Mouse (Mus musculus): Measurements from ENCODE around the gene Gm960.

The Gm960 gene

GRCm38 (mm10) chr19:4698205-4698677 lies at the start of gene Gm960:
Gm960 (minus strand) TSS chr19:4698668.
- DNase-seq, result peak; percentile 72

DNA sequence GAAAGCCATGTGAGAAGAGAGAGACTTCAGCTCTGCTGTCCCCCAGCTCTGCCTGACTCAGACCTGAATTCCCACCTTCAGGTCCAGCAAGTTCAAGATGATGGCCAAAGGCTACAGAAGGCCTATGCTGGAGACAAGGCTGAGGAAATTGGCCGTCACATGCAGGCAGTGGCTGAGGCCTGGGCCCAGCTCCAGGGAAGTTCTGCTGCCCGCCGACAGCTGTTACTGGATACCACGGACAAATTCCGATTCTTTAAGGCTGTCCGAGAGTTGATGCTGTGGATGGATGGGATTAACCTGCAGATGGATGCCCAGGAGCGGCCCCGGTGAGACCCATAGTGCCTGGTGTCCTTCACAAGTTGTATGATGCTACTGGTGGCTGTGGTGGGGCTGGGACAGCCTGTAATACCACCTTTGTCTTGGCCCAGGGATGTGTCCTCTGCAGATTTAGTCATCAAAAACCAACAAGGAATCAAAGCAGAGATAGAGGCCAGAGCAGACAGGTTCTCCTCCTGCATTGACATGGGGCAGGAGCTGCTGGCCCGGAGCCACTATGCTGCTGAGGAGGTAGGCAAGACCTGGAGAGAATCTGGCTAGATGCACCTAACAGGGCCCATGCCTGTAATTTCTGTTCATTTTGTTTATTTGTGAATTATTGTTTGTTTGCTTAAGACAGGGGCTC lies 49.3 kb upstream of the Gm960 start:
- DNase-seq, result no peak

DNA sequence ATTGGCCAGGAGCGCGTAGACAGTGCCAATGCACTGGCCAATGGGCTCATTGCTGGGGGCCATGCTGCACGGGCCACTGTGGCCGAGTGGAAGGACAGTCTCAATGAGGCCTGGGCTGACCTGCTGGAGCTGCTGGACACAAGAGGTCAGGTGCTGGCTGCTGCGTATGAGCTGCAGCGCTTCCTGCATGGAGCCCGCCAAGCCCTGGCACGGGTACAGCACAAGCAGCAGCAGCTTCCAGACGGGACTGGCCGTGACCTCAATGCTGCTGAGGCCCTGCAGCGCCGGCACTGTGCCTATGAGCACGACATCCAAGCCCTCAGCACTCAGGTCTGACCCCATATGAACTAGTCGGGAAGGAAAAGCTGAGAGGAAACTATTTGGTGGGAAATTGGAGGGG lies 48.1 kb upstream of the Gm960 start:
- DNase-seq, result peak in 1 of 2 experiments; percentile 54

GRCm38 (mm10) chr19:4745681-4746080 lies 47.2 kb upstream of the Gm960 start:
- no peak for DNase-seq

DNA sequence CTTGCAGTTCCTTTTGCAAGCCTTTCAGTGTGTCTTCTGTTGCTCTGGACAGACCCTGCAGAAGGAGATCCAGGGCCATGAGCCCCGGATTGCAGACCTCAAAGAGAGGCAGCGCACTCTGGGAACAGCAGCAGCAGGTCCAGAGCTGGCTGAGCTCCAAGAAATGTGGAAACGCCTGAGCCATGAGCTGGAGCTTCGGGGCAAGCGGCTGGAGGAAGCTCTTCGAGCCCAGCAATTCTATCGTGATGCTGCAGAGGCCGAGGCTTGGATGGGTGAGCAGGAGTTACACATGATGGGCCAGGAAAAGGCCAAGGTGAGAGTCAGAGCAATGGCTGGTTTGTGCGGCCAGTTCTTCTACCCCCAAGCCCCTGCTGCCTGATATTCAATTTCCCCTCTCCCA lies 46.6 kb upstream of the Gm960 start:
- DNase-seq, result peak in 1 of 2 experiments; percentile 28

DNA sequence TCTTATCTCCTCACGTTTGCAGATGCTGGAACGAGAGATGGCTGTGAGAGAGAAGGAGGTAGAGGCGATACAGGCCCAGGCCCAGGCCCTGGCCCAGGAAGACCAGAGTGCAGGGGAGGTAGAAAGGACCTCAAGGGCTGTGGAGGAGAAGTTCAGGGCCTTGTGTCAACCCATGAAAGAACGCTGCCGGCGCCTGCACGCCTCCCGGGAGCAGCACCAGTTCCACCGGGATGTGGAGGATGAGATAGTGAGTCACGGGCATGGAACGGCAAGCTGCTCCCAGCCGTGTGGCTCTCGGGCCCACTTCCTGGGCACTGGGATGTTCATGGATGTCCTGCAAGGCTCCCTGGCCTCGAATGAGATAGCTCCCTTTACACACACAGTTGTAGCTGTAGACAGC lies 45.6 kb upstream of the Gm960 start:
- DNase-seq, result no peak

DNA sequence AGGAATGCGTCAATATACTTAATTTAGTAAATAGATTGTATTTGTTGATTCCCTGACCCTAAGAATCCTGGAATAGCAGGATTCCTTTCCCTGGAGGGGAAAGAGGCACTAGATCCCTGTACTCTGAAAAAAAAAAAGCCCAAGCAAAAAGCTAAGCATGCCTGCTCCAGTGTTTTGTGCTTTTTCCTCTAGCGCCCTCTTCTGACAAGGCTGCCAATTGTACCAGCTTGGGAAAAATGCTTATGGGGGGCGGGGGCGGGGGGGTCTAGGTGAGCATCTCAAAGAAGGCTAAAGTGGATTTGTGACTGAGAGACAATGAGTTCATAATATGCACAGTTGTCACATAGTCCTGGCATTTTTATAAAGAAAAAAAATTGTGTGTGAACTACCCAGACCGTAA lies 45.1 kb upstream of the Gm960 start:
- peak in 1 of 2 experiments; percentile 49 for DNase-seq

DNA sequence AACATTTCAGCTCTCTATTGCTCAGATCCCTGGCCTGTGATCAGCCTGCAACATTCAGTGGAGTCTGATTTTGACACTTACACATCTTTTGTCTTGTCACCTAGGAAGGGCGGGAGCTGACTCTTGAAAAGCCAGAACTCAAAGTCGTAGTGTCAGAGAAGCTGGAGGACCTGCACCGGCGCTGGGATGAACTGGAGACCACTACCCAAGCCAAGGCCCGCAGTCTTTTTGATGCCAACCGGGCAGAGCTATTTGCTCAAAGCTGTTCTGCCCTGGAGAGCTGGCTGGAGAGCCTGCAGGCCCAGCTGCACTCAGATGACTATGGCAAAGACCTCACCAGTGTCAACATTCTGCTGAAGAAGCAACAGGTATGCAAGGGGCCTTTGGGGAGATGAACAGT lies 43.8 kb upstream of the Gm960 start:
- DNase-seq, result no peak

- no peak for DNase-seq
Observed at GRCm38 (mm10) chr19:4741482-4741881, 43.0 kb upstream of the Gm960 start.

- no peak for DNase-seq
Observed at GRCm38 (mm10) chr19:4739762-4740161, 41.3 kb upstream of the Gm960 start.

GRCm38 (mm10) chr19:4739053-4739452 lies 40.6 kb upstream of the Gm960 start:
- DNase-seq, result no peak

- DNase-seq, result no peak
Observed at GRCm38 (mm10) chr19:4737866-4738265, 39.4 kb upstream of the Gm960 start.

DNA sequence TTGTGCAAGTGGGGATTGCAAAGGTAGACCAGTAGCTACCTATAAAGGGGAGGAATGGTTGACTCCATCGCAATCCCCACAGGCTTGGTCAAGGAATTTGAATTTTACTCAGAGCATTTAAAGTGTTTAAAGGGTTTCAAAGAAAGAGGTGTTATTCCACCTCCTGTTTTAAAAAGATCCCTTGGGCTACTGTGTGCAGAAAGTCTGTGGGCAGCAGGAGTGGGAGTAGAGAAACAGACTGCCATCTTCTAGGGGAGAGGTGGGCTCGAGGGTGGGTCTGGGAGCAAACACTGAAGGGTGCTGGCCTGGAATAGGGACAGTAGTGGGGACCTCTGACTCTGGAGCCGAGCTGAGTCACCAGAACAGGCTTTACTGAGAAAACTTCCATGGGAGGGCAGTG lies 34.6 kb upstream of the Gm960 start:
- DNase-seq, result no peak

DNA sequence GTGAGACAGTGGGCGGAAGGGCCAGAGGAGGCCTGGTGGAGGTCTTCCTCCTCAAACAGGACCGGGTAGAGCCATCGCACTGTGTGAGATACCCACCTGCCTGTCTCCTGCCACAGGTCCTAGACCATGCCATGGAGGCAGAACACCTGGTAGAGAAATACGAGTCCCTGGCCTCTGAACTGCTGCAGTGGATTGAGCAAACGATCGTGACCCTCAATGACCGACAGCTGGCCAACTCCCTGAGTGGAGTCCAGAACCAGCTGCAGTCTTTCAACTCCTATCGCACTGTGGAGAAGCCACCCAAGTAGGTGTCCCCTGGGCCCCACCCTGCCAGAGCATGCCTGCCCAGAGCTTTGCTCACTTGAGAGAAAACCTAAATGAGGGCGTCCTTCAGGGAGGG lies 30.7 kb upstream of the Gm960 start:
- no peak for DNase-seq

DNA sequence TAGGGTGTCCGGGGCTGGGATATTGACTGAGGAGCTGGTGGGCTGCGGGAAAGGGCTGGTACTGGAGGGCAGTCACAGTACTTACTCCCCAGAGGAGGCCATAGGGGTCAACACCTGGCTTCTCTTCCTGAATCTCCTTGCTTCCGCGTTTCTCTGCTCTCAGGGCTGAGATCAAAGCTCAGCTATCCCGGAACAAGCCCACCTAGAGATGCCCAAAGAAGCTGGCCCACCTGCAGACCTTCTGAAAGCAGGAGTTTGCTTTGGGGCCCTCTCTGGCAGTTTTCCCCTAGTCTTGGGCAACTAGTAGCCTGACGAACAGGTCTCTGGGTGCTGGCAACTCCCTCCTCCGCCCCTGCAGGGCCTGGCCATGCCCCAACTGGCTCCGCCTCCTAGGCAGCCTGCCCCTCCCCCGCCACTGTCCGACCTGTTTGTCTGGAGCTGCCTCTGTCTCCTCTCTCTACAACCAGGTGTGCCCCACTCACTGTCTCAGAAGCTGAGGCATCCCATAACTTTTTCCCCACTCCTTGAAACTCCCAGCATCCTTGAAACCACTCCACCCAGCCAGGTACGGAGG lies 22.3 kb upstream of the Gm960 start:
- DNase-seq, result peak; percentile 68 to 77

GRCm38 (mm10) chr19:4720112-4720511 lies 21.6 kb upstream of the Gm960 start:
- no peak for DNase-seq

GRCm38 (mm10) chr19:4719351-4719764 lies 20.9 kb upstream of the Gm960 start:
- peak; percentile 60 to 82 for DNase-seq

GRCm38 (mm10) chr19:4718716-4719115 lies 20.2 kb upstream of the Gm960 start:
- DNase-seq, result no peak

GRCm38 (mm10) chr19:4717281-4717680 lies 18.8 kb upstream of the Gm960 start:
- no peak for DNase-seq

DNA sequence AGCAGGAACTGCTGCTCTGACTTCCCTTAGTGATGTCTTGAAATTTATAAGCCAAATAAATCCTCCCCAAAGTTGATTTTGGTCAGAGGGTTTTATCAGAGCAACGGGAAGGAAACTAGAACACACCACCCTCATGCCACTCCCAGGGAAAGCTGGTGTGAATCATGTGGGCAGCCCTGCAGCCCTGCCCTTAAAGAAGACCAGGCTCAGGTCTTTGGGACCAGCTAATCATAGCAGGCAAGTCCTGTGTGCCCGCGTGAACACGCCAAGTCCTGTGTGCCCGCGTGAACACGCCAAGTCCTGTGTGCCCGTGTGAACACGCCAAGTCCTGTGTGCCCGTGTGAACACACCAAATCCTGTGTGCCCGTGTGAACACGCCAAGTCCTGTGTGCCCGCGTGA lies 18.3 kb upstream of the Gm960 start:
- DNase-seq, result no peak

- no peak for DNase-seq
Observed at GRCm38 (mm10) chr19:4713886-4714285, 15.4 kb upstream of the Gm960 start.

GRCm38 (mm10) chr19:4712781-4713526 lies 14.5 kb upstream of the Gm960 start:
- no peak for DNase-seq

GRCm38 (mm10) chr19:4712156-4712780 lies 13.8 kb upstream of the Gm960 start:
- DNase-seq, result no peak

Data from lung, postnatal 4 days (tissue).